Mouse (Mus musculus) embryonic facial prominence, embryonic 13.5 days (tissue): ENCODE data around the gene Olfr68. TPM values are rescaled to one million over a fixed set of nuclear protein-coding genes. Genes with fewer than 3 reads are reported as not detected.
"Not testable (repeated sequence)": the region's sequence is repeated elsewhere in the genome, so short reads cannot be mapped to it uniquely, and the experiment has no call there.

Experiments
- ATAC-seq: fragments of 200-750 bp; cut with Nextera tagmentation; 2 replicates; pipeline ENCODE4 v1.8.0; 2017; ENCODE audit warnings: low read depth; ENCODE audit not compliant: insufficient number of reproducible peaks, insufficient read depth, low FRiP score, low TSS enrichment
- H3K27ac ChIP-seq: fragments of 300-500 bp; sonication (generic); 2 replicates; pipeline ENCODE4 v1.5.1; 2015; ENCODE audit warnings: moderate library complexity, mild to moderate bottlenecking, inconsistent platforms
- H3K27me3 ChIP-seq: fragments of 300-500 bp; sonication (generic); 2 replicates; pipeline ENCODE4 v1.6.1; 2015; ENCODE audit warnings: mild to moderate bottlenecking, inconsistent platforms
- H3K36me3 ChIP-seq: fragments of 300-500 bp; sonication (generic); 2 replicates; pipeline ENCODE4 v1.6.1; 2015; ENCODE audit warnings: mild to moderate bottlenecking, inconsistent platforms
- H3K4me1 ChIP-seq: fragments of 300-500 bp; sonication (generic); 2 replicates; pipeline ENCODE4 v1.6.1; 2015; ENCODE audit warnings: inconsistent platforms
- H3K4me2 ChIP-seq: fragments of 300-500 bp; sonication (generic); 2 replicates; pipeline ENCODE4 v1.6.1; 2015; ENCODE audit warnings: moderate library complexity, mild to moderate bottlenecking, inconsistent platforms
- H3K4me3 ChIP-seq: fragments of 300-500 bp; sonication (generic); 2 replicates; pipeline ENCODE4 v1.5.1; 2015; ENCODE audit warnings: mild to moderate bottlenecking, inconsistent platforms
- H3K9ac ChIP-seq: fragments of 300-500 bp; sonication (generic); 2 replicates; pipeline ENCODE4 v1.6.1; 2015; ENCODE audit warnings: mild to moderate bottlenecking, inconsistent platforms
- H3K9me3 ChIP-seq: fragments of 300-500 bp; sonication (generic); 2 replicates; pipeline ENCODE4 v1.6.1; 2016; ENCODE audit warnings: inconsistent platforms
- WGBS: fragments of 180-500 bp; shearing (Covaris S2); methylation state at CpG from one replicate; pipeline ENCODE4 v1.1.7; 2015; ENCODE audit warnings: mixed read lengths; 5-methylcytosine and 5-hydroxymethylcytosine counted together
- polyA plus RNA-seq: library from polyadenylated mRNA; unstranded; fragments of >200 nt; fragmentation: Nextera tagmentation; extraction: Ambion mirVana; gene quantifications from 2 replicates; pipeline ENCODE4 v1.2.1, GENCODE M21; 2015

Gene Olfr68
- polyA plus RNA-seq = not detected in 2 replicates

- H3K27me3 ChIP-seq = no peaks in the 10 kb centered on the region
- H3K9ac ChIP-seq = no peak within 1 kb of the TSS
- H3K36me3 ChIP-seq = no peaks in the 10 kb centered on the region
- no peak within 1 kb of the TSS for H3K27ac ChIP-seq
- ATAC-seq = no peak
- no peaks in the 10 kb centered on the region for H3K4me1 ChIP-seq
- no peak within 1 kb of the TSS for H3K4me2 ChIP-seq
- no peak within 1 kb of the TSS for H3K4me3 ChIP-seq
- 79% methylated on average over 3 of the region's 3 CpGs for WGBS
- no peaks in the 10 kb centered on the region for H3K9me3 ChIP-seq
These were observed at the start of gene Olfr68 for GRCm38 (mm10) chr7:103779598-103779997. TSS of gene Olfr68 (minus strand) at chr7:103779698.

- H3K4me3 ChIP-seq = no peak within 1 kb of the TSS
- no peak for ATAC-seq
- H3K27me3 ChIP-seq = no peaks in the 10 kb centered on the region
- no peak within 1 kb of the TSS for H3K27ac ChIP-seq
- WGBS = 94% methylated on average over 4 of the region's 4 CpGs
- H3K9ac ChIP-seq = no peak within 1 kb of the TSS
- H3K36me3 ChIP-seq = no peaks in the 10 kb centered on the region
- H3K4me1 ChIP-seq = no peaks in the 10 kb centered on the region
- no peak within 1 kb of the TSS for H3K4me2 ChIP-seq
- no peaks in the 10 kb centered on the region for H3K9me3 ChIP-seq
These were observed 48.3 kb upstream of the Olfr68 start, which contains the start of gene Hbb-bs for GRCm38 (mm10) chr7:103827808-103828207. TSS of gene Hbb-bs (minus strand) at chr7:103828096.

- H3K27ac ChIP-seq, H3K9ac ChIP-seq, H3K27me3 ChIP-seq, H3K4me3 ChIP-seq, H3K4me2 ChIP-seq, H3K9me3 ChIP-seq, H3K36me3 ChIP-seq, H3K4me1 ChIP-seq, ATAC-seq: not testable (repeated sequence)
- no CpG with 5 or more reads among the region's 2 CpGs for WGBS
These were observed 47.6 kb upstream of the Olfr68 start for GRCm38 (mm10) chr7:103827139-103827538.

- Histone ChIP-seq H3K9ac (no peak overlapping the region), H3K27ac (no peak overlapping the region), H3K36me3 (no peaks in the 10 kb centered on the region), H3K4me1 (no peaks in the 10 kb centered on the region), H3K9me3 (no peaks in the 10 kb centered on the region), H3K4me2 (no peak overlapping the region), H3K27me3 (no peaks in the 10 kb centered on the region), H3K4me3 (no peak overlapping the region)
- ATAC-seq = no peak
- WGBS = 48% methylated on average over 3 of the region's 3 CpGs
These were observed 46.9 kb upstream of the Olfr68 start for GRCm38 (mm10) chr7:103826255-103826887.

- H3K9ac ChIP-seq = no peak overlapping the region
- no peak overlapping the region for H3K4me3 ChIP-seq
- no peak overlapping the region for H3K4me2 ChIP-seq
- 87% methylated on average over 3 of the region's 3 CpGs for WGBS
- H3K4me1 ChIP-seq = no peaks in the 10 kb centered on the region
- H3K27me3 ChIP-seq = no peaks in the 10 kb centered on the region
- no peaks in the 10 kb centered on the region for H3K36me3 ChIP-seq
- no peaks in the 10 kb centered on the region for H3K9me3 ChIP-seq
- no peak overlapping the region for H3K27ac ChIP-seq
- no peak for ATAC-seq
These were observed 46.2 kb upstream of the Olfr68 start for GRCm38 (mm10) chr7:103825536-103826254.

- WGBS = 76% methylated on average over 2 of the region's 2 CpGs
These were observed 45.1 kb upstream of the Olfr68 start for GRCm38 (mm10) chr7:103824597-103824996.

GRCm38 (mm10) chr7:103815085-103815484 lies 35.6 kb upstream of the Olfr68 start:
- not testable (repeated sequence) for H3K27ac ChIP-seq, H3K4me3 ChIP-seq, ATAC-seq, H3K9me3 ChIP-seq, H3K9ac ChIP-seq, H3K36me3 ChIP-seq, H3K4me2 ChIP-seq, H3K27me3 ChIP-seq, H3K4me1 ChIP-seq
- 67% methylated on average over 1 of the region's 2 CpGs for WGBS

More at GRCm38 (mm10) chr7:103824597-103824996, 45.1 kb upstream of the Olfr68 start:
- no peak overlapping the region for H3K4me2 ChIP-seq
- ATAC-seq = no peak
- no peak overlapping the region for H3K9ac ChIP-seq
- H3K4me1 ChIP-seq = no peaks in the 10 kb centered on the region
- H3K36me3 ChIP-seq = no peaks in the 10 kb centered on the region
- no peak overlapping the region for H3K27ac ChIP-seq
- H3K9me3 ChIP-seq = no peaks in the 10 kb centered on the region
- no peaks in the 10 kb centered on the region for H3K27me3 ChIP-seq
- H3K4me3 ChIP-seq = no peak overlapping the region

- WGBS = 90% methylated on average over 3 of the region's 3 CpGs
- Histone ChIP-seq H3K27ac (no peak within 1 kb of the TSS), H3K4me1 (no peaks in the 10 kb centered on the region), H3K9ac (no peak within 1 kb of the TSS), H3K9me3 (no peaks in the 10 kb centered on the region), H3K4me2 (no peak within 1 kb of the TSS), H3K27me3 (no peaks in the 10 kb centered on the region), H3K36me3 (no peaks in the 10 kb centered on the region), H3K4me3 (no peak within 1 kb of the TSS)
- ATAC-seq = no peak
These were observed 34.3 kb upstream of the Olfr68 start, which contains the start of gene Hbb-bt for GRCm38 (mm10) chr7:103813766-103814165. TSS of gene Hbb-bt (minus strand) at chr7:103813996.

- H3K4me2 ChIP-seq, H3K27ac ChIP-seq, H3K4me3 ChIP-seq, H3K36me3 ChIP-seq, H3K4me1 ChIP-seq, ATAC-seq, H3K27me3 ChIP-seq, H3K9ac ChIP-seq, H3K9me3 ChIP-seq: not testable (repeated sequence)
- no CpG with 5 or more reads among the region's 3 CpGs for WGBS
These were observed 33.7 kb upstream of the Olfr68 start for GRCm38 (mm10) chr7:103813152-103813551.

- H3K36me3 ChIP-seq = no peaks in the 10 kb centered on the region
- ATAC-seq = no peak
- no peaks in the 10 kb centered on the region for H3K9me3 ChIP-seq
- no peaks in the 10 kb centered on the region for H3K27me3 ChIP-seq
- no peak overlapping the region for H3K9ac ChIP-seq
- 67% methylated on average over 1 of the region's 1 CpGs for WGBS
- no peak overlapping the region for H3K4me3 ChIP-seq
- no peak overlapping the region for H3K4me2 ChIP-seq
- H3K4me1 ChIP-seq = no peaks in the 10 kb centered on the region
- no peak overlapping the region for H3K27ac ChIP-seq
These were observed 32.7 kb upstream of the Olfr68 start for GRCm38 (mm10) chr7:103812174-103812573.

GRCm38 (mm10) chr7:103811223-103811845 lies 31.8 kb upstream of the Olfr68 start:
- Histone ChIP-seq H3K4me3 (no peak overlapping the region), H3K9ac (no peak overlapping the region), H3K4me2 (no peak overlapping the region), H3K36me3 (no peaks in the 10 kb centered on the region), H3K27ac (no peak overlapping the region), H3K4me1 (no peaks in the 10 kb centered on the region), H3K9me3 (no peaks in the 10 kb centered on the region), H3K27me3 (no peaks in the 10 kb centered on the region)
- no peak for ATAC-seq
- 88% methylated on average over 1 of the region's 1 CpGs for WGBS

- H3K4me1 ChIP-seq = no peaks in the 10 kb centered on the region
- H3K9me3 ChIP-seq = no peaks in the 10 kb centered on the region
- H3K9ac ChIP-seq = no peak overlapping the region
- no peak for ATAC-seq
- WGBS = 76% methylated on average over 3 of the region's 3 CpGs
- H3K4me3 ChIP-seq = no peak overlapping the region
- no peak overlapping the region for H3K4me2 ChIP-seq
- H3K27me3 ChIP-seq = no peaks in the 10 kb centered on the region
- H3K36me3 ChIP-seq = no peaks in the 10 kb centered on the region
- H3K27ac ChIP-seq = no peak overlapping the region
These were observed 31.2 kb upstream of the Olfr68 start for GRCm38 (mm10) chr7:103810746-103811145.
